Mouse (Mus musculus): ENCODE data around the gene Smad3. TPM values are rescaled to one million over a fixed set of nuclear protein-coding genes. Genes with fewer than 3 reads are reported as not detected.

Gene Smad3
- polyA plus RNA-seq, 1 experiment = 2.8 TPM

DNA sequence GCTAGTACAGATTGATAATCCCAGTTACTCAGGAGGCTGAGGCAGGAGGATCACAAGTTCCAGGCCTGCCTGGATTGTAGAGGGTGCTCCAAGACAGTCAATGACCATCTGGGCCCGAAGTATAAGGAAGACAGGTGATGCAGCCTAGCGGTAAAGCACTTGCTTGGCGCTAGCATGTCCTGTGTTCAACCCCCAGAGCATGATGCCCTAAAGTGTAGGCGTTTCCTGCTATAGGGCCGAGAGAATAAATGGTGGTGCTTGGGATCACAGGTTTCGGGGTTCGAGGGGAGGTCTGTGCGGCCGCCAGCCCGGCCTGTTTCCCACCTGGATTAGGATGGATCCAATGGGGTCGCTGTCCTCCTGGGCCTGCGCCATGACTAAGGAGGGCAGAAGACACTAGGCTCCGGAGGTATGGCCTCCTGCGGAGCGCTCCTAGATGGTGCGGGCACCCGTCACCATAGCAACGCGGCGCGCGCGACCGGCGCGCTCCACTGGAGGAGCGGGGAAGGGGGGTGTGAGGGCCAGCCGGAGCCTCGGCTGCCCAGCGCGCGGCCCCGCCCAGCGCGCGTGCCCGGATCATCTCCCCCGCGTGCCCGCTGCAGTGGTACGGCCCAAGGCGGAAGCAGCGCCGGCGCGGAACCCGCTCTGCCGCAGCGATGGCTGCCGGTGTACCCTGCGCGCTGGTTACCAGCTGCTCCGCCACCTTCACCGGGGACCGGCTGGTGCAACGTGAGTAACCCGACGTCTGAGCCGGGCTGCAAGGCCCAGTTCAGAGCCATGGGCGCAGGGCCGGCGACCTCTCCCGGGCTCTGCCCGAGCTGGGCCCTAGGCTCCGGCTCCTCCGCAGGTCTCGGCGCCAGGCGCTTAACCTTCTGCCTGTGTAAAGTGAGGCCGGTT lies 155.5 kb downstream of the Smad3 start, which contains the start of the genes Iqch and Aagab:
Gene Iqch, minus strand, starts transcription at position 451 of the 897 bp plus-strand sequence.
Gene Aagab, plus strand, starts transcription at position 618 of the 897 bp plus-strand sequence.
- Histone ChIP-seq H3K4me3 (replicated peaks) (peak within 1 kb of the TSS; percentile 97), H3K36me3 (replicated peaks; ENCODE audit: low read length) (peaks cover 8% of the 10 kb centered on the region), H3K9me3 (no peaks in the 10 kb centered on the region), H3K4me1 (peaks cover 55% of the 10 kb centered on the region), H3K27me3 (replicated peaks) (peaks cover 2% of the 10 kb centered on the region)
- TF ChIP-seq GATA1 (IDR thresholded peaks at IDR 0.05; ENCODE audit: borderline replicate concordance, low read length) = no peak
- TF ChIP-seq FLI1 (IDR thresholded peaks at IDR 0.05; ENCODE audit: low read length) = no peak

Other genes with a start within 250 kb of the Smad3 start
- not detected in 2 replicates for gene Iqch, start 155.5 kb downstream of the Smad3 start, polyA plus RNA-seq (2012; ENCODE audit: insufficient read depth, low replicate concordance)
- gene Aagab, start 155.3 kb downstream of the Smad3 start, polyA plus RNA-seq (2012; ENCODE audit: insufficient read depth, low replicate concordance) = 1.3 and 4.4 TPM in 2 replicates